Mouse (Mus musculus) neural tube, embryonic 15.5 days (tissue): ENCODE measurements at regions not wholly inside any gene's neighbourhood (a gene's known extent, or its start where the extent isn't known, plus 50 kb on each side); places are given as distances from the start of the nearest gene placed in this dataset.

Experiments
- ATAC-seq: fragments of 200-750 bp; cut with Nextera tagmentation; 2 replicates; pipeline ENCODE4 v1.8.0; 2017; ENCODE audit warnings: mild to moderate bottlenecking, moderate TSS enrichment, moderate library complexity; ENCODE audit not compliant: low FRiP score
- H3K27ac ChIP-seq: fragments of 300-500 bp; sonication (generic); replicated peaks from 2 replicates; pipeline ENCODE4 v1.5.1; 2015; ENCODE audit warnings: mild to moderate bottlenecking, inconsistent platforms
- H3K27me3 ChIP-seq: fragments of 300-500 bp; sonication (generic); replicated peaks from 2 replicates; pipeline ENCODE4 v1.6.1; 2015; ENCODE audit warnings: inconsistent platforms
- H3K36me3 ChIP-seq: fragments of 300-500 bp; sonication (generic); 2 replicates; pipeline ENCODE4 v1.6.1; 2015; ENCODE audit warnings: inconsistent platforms
- H3K4me1 ChIP-seq: fragments of 300-500 bp; sonication (generic); 2 replicates; pipeline ENCODE4 v1.6.1; 2015; ENCODE audit warnings: inconsistent platforms
- H3K4me2 ChIP-seq: fragments of 300-500 bp; sonication (generic); 2 replicates; pipeline ENCODE4 v1.6.1; 2015; ENCODE audit warnings: inconsistent platforms, mild to moderate bottlenecking, moderate library complexity
- H3K4me3 ChIP-seq: fragments of 300-500 bp; sonication (generic); replicated peaks from 2 replicates; pipeline ENCODE4 v1.5.1; 2015; ENCODE audit warnings: mild to moderate bottlenecking, inconsistent platforms
- H3K9ac ChIP-seq: fragments of 300-500 bp; sonication (generic); replicated peaks from 2 replicates; pipeline ENCODE4 v1.6.1; 2015; ENCODE audit warnings: mild to moderate bottlenecking, inconsistent platforms
- H3K9me3 ChIP-seq: fragments of 300-500 bp; sonication (generic); replicated peaks from 2 replicates; pipeline ENCODE4 v1.6.1; 2016; ENCODE audit warnings: inconsistent platforms
- WGBS: fragments of 180-500 bp; shearing (Covaris S2); methylation state at CpG from one replicate; pipeline ENCODE4 v1.1.7; 2015; ENCODE audit warnings: mixed read lengths; 5-methylcytosine and 5-hydroxymethylcytosine counted together

DNA sequence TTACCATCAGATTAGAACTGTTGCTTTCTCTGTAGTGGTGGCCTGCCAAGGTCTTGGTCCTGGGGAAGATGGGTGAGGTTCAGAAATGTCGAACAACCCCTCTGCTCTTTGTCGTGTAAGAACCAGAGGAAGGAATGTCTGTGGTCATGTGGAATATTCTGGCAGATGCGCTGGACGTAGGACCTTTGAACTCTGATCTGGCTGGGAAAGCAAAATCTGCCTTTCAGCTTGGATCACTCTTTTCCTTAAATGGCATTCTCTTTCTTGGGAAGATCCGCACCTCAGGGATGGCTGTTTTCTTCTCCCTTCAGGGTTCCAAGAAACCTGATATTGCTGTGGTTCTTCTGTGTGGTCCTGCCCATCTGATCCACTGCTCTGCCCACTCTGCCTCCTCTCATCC is 155.8 kb upstream of the Jun start:
- no peaks in the 10 kb centered on the region for H3K9me3 ChIP-seq
- H3K36me3 ChIP-seq, result no peaks in the 10 kb centered on the region
- H3K4me2 ChIP-seq, result no peak overlapping the region
- WGBS, result 89% methylated on average over 5 of the region's 5 CpGs
- no peak overlapping the region for H3K9ac ChIP-seq
- ATAC-seq, result no peak
- H3K27me3 ChIP-seq, result no peaks in the 10 kb centered on the region
- no peak overlapping the region for H3K27ac ChIP-seq
- H3K4me3 ChIP-seq, result no peak overlapping the region
- H3K4me1 ChIP-seq, result no peaks in the 10 kb centered on the region

DNA sequence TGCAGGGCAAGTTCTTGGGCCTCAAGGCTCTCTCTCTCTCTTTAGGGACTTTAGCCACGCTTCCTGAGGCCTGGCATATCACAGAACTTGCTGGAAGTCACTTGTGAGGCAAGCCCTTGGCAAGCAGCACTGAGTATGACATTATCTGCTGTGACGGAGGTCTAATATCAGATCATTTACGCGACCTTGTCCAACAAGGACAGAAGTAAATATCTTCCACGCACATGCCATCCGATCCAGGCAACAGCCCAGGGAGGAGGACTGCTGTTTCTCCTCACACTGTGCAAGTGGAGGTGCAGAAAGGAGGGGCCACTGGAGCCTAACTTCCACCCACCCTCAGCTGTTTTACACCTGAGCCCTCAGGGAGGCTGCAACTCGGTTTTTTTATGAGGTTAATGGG is 156.8 kb upstream of the Jun start:
- no peaks in the 10 kb centered on the region for H3K36me3 ChIP-seq
- H3K4me3 ChIP-seq, result no peak overlapping the region
- H3K27ac ChIP-seq, result no peak overlapping the region
- WGBS, result 85% methylated on average over 7 of the region's 7 CpGs
- no peak overlapping the region for H3K4me2 ChIP-seq
- H3K9ac ChIP-seq, result no peak overlapping the region
- no peaks in the 10 kb centered on the region for H3K4me1 ChIP-seq
- H3K9me3 ChIP-seq, result no peaks in the 10 kb centered on the region
- H3K27me3 ChIP-seq, result no peaks in the 10 kb centered on the region
- ATAC-seq, result no peak

DNA sequence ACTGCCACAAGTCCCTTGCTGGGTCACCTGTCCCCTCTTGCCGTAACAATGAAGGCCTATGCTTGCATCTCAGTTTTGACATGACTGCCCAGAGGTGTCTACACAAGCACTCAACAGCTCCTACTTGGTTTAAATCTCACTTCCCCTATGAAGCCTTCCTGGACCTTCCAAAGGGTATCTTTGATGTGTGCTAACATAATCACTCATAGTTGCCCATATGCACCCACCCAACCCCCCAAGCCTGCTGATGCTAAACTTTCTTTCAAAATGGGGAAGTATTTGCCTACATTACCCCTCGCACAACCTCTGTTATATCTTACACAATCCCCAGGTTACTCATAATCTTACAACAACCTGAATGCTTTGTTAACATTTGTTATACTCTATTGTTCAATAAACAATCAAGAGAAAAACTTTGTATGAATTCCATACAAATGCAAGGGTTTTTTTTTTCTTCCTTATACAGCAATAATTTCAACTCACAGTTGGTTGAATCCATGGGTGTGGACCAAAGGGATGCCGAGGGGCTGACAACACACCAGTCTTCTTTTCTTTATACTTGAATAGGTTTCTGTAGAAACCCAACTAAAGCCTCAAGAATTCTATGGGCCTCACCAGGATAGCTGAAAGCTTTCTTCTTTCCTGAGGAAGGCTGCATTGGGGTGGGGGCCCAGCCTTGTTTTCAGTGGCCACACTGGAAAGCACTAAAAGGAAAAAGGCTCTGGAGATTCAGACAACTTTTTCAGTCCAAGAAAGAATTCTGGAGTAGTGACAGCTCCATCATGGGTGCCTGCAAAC is 157.5 kb upstream of the Jun start:
- H3K4me3 ChIP-seq, result no peak overlapping the region
- H3K4me2 ChIP-seq, result no peak overlapping the region
- WGBS, result 63% methylated on average over 3 of the region's 3 CpGs
- H3K36me3 ChIP-seq, result no peaks in the 10 kb centered on the region
- no peak overlapping the region for H3K27ac ChIP-seq
- no peak overlapping the region for H3K9ac ChIP-seq
- no peaks in the 10 kb centered on the region for H3K9me3 ChIP-seq
- H3K4me1 ChIP-seq, result no peaks in the 10 kb centered on the region
- 0 out of 2 replicates have a peak, but pooled peaks have one; percentile 14 for ATAC-seq
- H3K27me3 ChIP-seq, result no peaks in the 10 kb centered on the region

DNA sequence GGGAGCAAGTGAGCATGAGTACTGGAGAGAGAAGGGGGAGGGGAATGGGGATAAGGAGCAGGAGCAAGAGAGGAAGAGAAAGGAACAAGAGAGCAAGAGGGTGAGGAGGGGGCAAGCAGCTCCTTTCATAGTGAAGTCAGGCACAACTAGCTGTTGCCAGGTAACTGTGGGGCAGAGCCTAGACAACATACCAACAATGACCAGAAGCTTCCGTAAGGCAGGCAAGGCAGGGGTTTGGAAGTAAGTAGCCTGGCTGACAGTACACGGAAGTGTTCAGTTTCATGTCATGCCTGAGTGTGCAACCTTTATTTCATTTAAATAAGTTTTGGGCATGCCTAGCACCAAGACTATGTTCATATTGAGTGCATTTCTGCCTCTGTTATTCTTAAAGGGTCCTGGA is 160.5 kb upstream of the Jun start:
- Histone ChIP-seq H3K9ac (no peak overlapping the region), H3K27ac (no peak overlapping the region), H3K27me3 (no peaks in the 10 kb centered on the region), H3K9me3 (no peaks in the 10 kb centered on the region), H3K4me1 (no peaks in the 10 kb centered on the region), H3K36me3 (no peaks in the 10 kb centered on the region), H3K4me3 (no peak overlapping the region), H3K4me2 (no peak overlapping the region)
- WGBS, result 66% methylated on average over 2 of the region's 2 CpGs
- ATAC-seq, result no peak

DNA sequence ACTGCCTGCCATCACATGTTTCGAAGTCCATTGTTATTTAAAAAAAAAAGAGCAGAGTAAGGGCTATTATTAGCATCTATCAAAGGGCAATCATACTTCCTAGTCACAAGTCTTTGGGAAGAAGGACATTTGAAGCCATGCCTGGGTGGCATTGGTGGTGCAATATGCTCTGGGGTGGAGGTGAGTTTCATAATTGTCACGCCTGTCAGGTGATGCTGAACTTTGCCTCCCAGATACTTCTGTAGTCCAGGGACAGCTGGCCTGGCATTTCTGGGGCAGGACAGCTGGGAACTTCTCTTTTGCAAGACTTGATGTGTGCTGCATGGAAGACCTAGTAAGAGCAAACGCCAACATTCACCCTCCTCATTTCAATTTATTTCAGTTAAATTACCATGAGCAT is 161.0 kb upstream of the Jun start:
- H3K9ac ChIP-seq, result no peak overlapping the region
- ATAC-seq, result no peak
- no peak overlapping the region for H3K4me2 ChIP-seq
- no peaks in the 10 kb centered on the region for H3K27me3 ChIP-seq
- no peaks in the 10 kb centered on the region for H3K4me1 ChIP-seq
- no peak overlapping the region for H3K27ac ChIP-seq
- H3K4me3 ChIP-seq, result no peak overlapping the region
- no peaks in the 10 kb centered on the region for H3K36me3 ChIP-seq
- H3K9me3 ChIP-seq, result no peaks in the 10 kb centered on the region
- 91% methylated on average over 3 of the region's 3 CpGs for WGBS

DNA sequence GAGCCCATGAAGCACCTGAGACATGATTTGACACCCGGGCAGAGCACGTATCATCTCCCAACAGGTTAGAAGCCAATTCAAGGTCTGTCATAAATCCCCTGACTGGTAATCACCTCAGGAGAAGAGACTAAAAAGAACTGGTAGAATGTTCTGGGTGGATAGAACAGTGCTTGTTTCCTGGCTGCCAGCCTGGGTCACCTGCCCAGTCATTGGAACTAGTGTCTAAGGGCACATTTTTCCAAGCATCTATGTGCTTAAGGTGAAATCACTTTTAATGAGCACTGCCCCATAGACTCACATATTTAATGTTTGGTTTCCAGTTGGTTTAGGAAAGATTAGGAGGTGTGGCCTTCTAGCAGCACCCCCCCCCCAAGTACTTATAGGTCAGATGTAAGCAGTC is 162.0 kb upstream of the Jun start:
- no peak overlapping the region for H3K4me2 ChIP-seq
- no peaks in the 10 kb centered on the region for H3K36me3 ChIP-seq
- H3K9ac ChIP-seq, result no peak overlapping the region
- 95% methylated on average over 2 of the region's 2 CpGs for WGBS
- no peaks in the 10 kb centered on the region for H3K4me1 ChIP-seq
- no peak overlapping the region for H3K4me3 ChIP-seq
- ATAC-seq, result no peak
- H3K27me3 ChIP-seq, result no peaks in the 10 kb centered on the region
- H3K27ac ChIP-seq, result no peak overlapping the region
- H3K9me3 ChIP-seq, result no peaks in the 10 kb centered on the region

DNA sequence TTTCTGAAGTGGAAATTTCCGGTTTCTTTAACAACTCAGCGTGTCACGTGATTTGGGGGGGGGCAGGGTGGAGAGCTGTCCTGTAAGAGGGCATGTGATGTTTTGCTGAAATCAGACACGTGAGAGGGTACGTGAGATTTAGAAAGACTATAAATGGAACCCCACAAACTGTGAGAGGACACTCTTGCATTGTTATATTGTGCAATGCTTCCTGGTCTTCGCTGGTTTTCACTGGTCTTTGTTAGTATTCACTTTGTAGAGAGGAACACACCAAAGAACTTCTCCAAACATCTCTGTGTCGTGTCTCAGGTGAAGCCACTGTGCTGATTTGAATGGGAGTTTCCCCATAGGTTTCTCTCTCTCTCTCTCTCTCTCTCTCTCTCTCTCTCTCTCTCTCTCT is 163.2 kb upstream of the Jun start:
- H3K4me1 ChIP-seq, result no peaks in the 10 kb centered on the region
- no peak for ATAC-seq
- H3K27me3 ChIP-seq, result no peaks in the 10 kb centered on the region
- H3K36me3 ChIP-seq, result no peaks in the 10 kb centered on the region
- H3K9ac ChIP-seq, result no peak overlapping the region
- H3K4me3 ChIP-seq, result no peak overlapping the region
- H3K27ac ChIP-seq, result no peak overlapping the region
- H3K4me2 ChIP-seq, result no peak overlapping the region
- 87% methylated on average over 7 of the region's 7 CpGs for WGBS
- H3K9me3 ChIP-seq, result no peaks in the 10 kb centered on the region

DNA sequence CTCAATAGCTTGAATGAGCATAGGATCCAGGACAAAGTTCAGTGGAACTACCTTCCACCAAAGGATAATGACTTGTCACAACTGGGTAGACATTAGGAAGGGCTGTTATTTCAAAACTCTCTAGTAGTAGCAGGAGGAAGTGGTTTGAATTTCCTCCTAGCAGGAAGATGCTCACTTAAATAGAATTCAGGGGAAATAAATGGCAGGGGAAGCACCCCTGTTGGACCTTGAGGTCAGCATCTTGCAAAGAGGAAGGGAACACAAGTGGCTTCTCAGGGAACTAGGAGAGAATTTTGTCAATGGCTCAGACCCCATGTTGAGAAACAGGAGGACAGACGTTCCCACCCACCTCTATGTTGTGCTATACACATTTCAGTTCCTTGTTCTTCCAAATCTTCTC is 178.4 kb upstream of the Jun start:
- no peak overlapping the region for H3K27ac ChIP-seq
- no peak overlapping the region for H3K4me2 ChIP-seq
- H3K27me3 ChIP-seq, result no peaks in the 10 kb centered on the region
- WGBS, result 47% methylated on average over 1 of the region's 1 CpGs
- no peak overlapping the region for H3K4me3 ChIP-seq
- no peaks in the 10 kb centered on the region for H3K4me1 ChIP-seq
- H3K9ac ChIP-seq, result no peak overlapping the region
- H3K9me3 ChIP-seq, result no peaks in the 10 kb centered on the region
- no peak for ATAC-seq
- H3K36me3 ChIP-seq, result no peaks in the 10 kb centered on the region

DNA sequence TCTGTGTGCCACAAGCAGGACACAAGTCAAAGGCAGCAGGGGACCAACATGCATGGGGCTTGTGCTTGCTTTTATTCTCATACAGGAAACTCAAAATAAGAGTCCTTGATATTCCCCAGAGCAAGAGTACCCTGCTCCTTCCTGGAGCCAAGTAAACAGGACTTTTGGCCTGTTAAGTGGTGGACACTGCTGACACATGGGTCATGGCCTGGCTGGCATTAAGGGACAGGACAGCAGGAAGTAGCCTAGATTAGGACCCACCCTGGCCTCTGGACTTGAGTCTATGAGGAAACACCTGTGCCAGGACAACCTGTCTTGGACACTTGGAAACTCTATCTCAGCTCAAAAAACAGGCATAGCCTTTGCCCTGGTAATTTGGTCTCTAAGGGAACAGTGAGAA is 181.0 kb upstream of the Jun start:
- no peak overlapping the region for H3K27ac ChIP-seq
- no peaks in the 10 kb centered on the region for H3K27me3 ChIP-seq
- H3K4me2 ChIP-seq, result no peak overlapping the region
- no peak overlapping the region for H3K4me3 ChIP-seq
- ATAC-seq, result no peak
- H3K36me3 ChIP-seq, result no peaks in the 10 kb centered on the region
- H3K9me3 ChIP-seq, result no peaks in the 10 kb centered on the region
- no peaks in the 10 kb centered on the region for H3K4me1 ChIP-seq
- H3K9ac ChIP-seq, result no peak overlapping the region

DNA sequence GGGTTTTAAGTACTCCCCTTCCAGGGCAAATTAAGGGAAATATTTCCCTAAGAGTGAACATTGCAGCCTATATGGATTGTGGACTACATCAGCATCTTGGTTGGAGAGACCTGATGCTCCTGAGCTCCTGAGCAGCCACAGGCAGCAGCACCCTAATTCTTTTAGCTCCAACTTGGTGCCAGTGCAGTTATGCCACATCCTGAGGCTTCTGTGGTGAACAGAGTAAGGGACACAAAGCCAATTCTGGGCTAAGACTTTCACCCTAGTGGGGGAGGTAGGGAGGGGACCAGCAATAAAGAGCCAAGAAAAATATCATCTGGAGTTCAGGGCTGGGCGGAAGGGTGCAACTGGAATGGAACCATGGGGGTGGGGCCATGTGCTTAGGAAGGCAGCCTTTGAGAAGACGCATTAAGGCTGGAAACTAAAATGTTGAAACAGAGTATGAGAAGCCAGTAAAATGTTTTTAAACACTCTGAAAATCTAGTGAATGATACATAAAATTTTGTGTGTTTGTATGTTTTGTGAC is 182.1 kb upstream of the Jun start:
- H3K9me3 ChIP-seq, result no peaks in the 10 kb centered on the region
- no peak overlapping the region for H3K4me2 ChIP-seq
- H3K36me3 ChIP-seq, result no peaks in the 10 kb centered on the region
- no peaks in the 10 kb centered on the region for H3K27me3 ChIP-seq
- no peaks in the 10 kb centered on the region for H3K4me1 ChIP-seq
- H3K27ac ChIP-seq, result no peak overlapping the region
- ATAC-seq, result no peak
- WGBS, result 86% methylated on average over 2 of the region's 2 CpGs
- H3K9ac ChIP-seq, result no peak overlapping the region
- no peak overlapping the region for H3K4me3 ChIP-seq

DNA sequence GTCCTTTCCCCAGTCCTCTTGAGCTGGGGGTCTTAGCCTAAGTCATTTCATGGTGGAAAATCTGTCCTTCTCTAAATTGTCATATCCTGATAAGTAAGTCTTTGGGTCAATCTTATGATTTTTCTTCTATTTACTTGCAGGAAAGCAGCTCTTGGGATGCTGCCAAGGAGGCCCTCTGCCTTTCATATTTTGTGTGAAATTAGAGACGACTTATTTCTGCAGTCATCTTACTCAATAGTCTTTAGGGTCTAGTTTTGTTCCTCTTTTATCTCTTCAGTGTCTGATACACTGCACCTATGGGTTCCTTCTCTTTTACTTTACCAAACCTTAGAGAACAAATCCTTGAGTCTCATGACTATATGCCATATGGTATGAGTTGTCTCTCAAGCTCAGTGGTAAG is 196.0 kb upstream of the Jun start:
- Histone ChIP-seq H3K9ac (no peak overlapping the region), H3K9me3 (no peaks in the 10 kb centered on the region), H3K27ac (no peak overlapping the region), H3K36me3 (no peaks in the 10 kb centered on the region), H3K4me1 (no peaks in the 10 kb centered on the region), H3K27me3 (no peaks in the 10 kb centered on the region), H3K4me2 (no peak overlapping the region), H3K4me3 (no peak overlapping the region)
- 82% methylated on average over 1 of the region's 1 CpGs for WGBS
- ATAC-seq, result no peak

DNA sequence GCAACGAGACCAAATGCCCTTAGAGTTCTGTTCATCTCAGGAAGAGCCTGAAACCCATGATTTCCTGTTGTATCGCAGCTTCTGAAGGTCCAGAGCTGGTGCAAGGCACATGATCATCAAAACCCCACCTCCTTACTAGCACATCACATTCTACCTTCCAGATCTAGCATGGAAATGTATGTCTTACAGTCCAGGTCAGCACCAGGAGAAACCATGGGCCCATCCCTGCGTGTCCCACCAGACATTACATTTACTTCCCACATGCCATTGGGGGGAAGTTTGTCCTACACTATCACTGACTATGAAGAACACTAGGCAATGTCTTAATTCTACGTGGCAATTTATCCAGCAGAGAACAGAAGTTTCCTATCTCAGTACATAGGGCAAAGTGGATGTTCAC is 197.0 kb upstream of the Jun start:
- Histone ChIP-seq H3K9ac (no peak overlapping the region), H3K9me3 (no peaks in the 10 kb centered on the region), H3K4me3 (no peak overlapping the region), H3K27ac (no peak overlapping the region), H3K36me3 (no peaks in the 10 kb centered on the region), H3K4me1 (no peaks in the 10 kb centered on the region), H3K4me2 (no peak overlapping the region), H3K27me3 (no peaks in the 10 kb centered on the region)
- whole genome bisulfite sequencing, result 89% methylated on average over 4 of the region's 4 CpGs
- no peak for ATAC-seq
